Mouse (Mus musculus) CH12.LX (cell line): ENCODE measurements around the gene Ptprb.

Source experiments
- CTCF ChIP-seq, 2 experiments: IDR thresholded peaks in 1 of 2; conservative IDR thresholded peaks in 1 of 2; 2 replicates each; pipeline ENCODE4 v1.5.1; 2011 to 2012; ENCODE audit warnings: low read depth in 2 of 2, low read length in 2 of 2, improper control_type of control experiment in 1 of 2, inconsistent platforms in 1 of 2, mild to moderate bottlenecking in 1 of 2, moderate library complexity in 1 of 2
- EP300 ChIP-seq: IDR thresholded peaks from 2 replicates; pipeline ENCODE4 v1.6.1; 2011; ENCODE audit warnings: low read length, improper control_type of control experiment
- ETS1 ChIP-seq: conservative IDR thresholded peaks from 2 replicates; pipeline ENCODE4 v1.6.1; 2012; ENCODE audit warnings: low read depth, mild to moderate bottlenecking, inconsistent platforms, low read length, improper control_type of control experiment, moderate library complexity
- KAT2A ChIP-seq: IDR thresholded peaks from 2 replicates; pipeline ENCODE4 v1.6.1; 2012; ENCODE audit warnings: low read length, improper control_type of control experiment, inconsistent platforms; ENCODE audit not compliant: insufficient replicate concordance
- MAFK ChIP-seq: IDR thresholded peaks from 2 replicates; pipeline ENCODE4 v1.6.1; 2011; ENCODE audit warnings: low read length, improper control_type of control experiment; ENCODE audit not compliant: insufficient replicate concordance
- MAX ChIP-seq: IDR thresholded peaks from 2 replicates; pipeline ENCODE4 v1.6.1; 2011; ENCODE audit warnings: low read length, improper control_type of control experiment
- MXI1 ChIP-seq: IDR thresholded peaks from 2 replicates; pipeline ENCODE4 v1.6.1; 2011; ENCODE audit warnings: mild to moderate bottlenecking, low read depth, low read length, improper control_type of control experiment
- POLR2A ChIP-seq: IDR thresholded peaks from 2 replicates; pipeline ENCODE4 v1.6.1; 2011; ENCODE audit warnings: low read depth, mild to moderate bottlenecking, improper control_type of control experiment, low read length
- USF1 ChIP-seq: IDR thresholded peaks from 2 replicates; pipeline ENCODE4 v1.6.1; 2014; ENCODE audit warnings: low read depth, mild to moderate bottlenecking, inconsistent platforms, low read length, improper control_type of control experiment
- ZMIZ1 ChIP-seq: IDR thresholded peaks from 2 replicates; pipeline ENCODE4 v1.6.1; 2012; ENCODE audit warnings: low read depth, mild to moderate bottlenecking, inconsistent platforms, low read length, improper control_type of control experiment

DNA sequence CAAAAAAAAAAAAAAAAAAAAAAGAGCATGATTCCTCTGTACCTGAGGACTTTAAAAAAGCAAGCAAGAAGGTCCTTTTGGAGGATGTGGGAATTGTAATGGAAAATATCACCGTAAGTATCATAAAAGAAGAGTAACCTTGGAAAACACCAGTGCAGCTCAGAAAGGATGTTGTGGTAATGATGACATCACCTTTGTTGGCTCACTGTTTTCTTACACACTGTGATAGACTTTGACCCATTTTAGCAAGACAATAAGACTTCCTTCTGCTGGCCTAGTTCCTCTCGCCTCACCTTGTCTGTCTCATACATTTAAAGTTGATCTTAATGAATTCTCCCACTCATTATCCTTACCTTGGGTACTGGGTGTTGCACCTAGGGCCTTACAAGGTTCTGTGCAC, 147.2 kb downstream of the Ptprb start:
- no peak for TF ChIP-seq EP300
- TF ChIP-seq CTCF (conservative IDR thresholded peaks at IDR 0.05 in 1 of 2, IDR thresholded peaks at IDR 0.05 in 1 of 2; ENCODE audit: low read depth in 2 of 2, low read length in 2 of 2) = no peak
- no peak for TF ChIP-seq POLR2A
- peak; percentile 44; the same call in 1 of the 2 replicates for TF ChIP-seq MXI1
- TF ChIP-seq ZMIZ1 = no peak
- TF ChIP-seq MAFK = no peak
- no peak for TF ChIP-seq ETS1
- no peak for TF ChIP-seq USF1
- TF ChIP-seq MAX = no peak
- TF ChIP-seq KAT2A = no peak
